Mouse (Mus musculus) liver, adult 2 months (tissue): ENCODE data around the gene Adgrl2.

ENCODE experiments used
- CTCF ChIP-seq: fragments of 200-500 bp; IDR thresholded peaks from 2 replicates; pipeline ENCODE4 v1.5.1; 2011; ENCODE audit warnings: low read depth, low read length, control low read depth
- POLR2A ChIP-seq: fragments of 200-500 bp; IDR thresholded peaks from 2 replicates; pipeline ENCODE4 v1.6.1; 2011; ENCODE audit warnings: low read length, control low read depth; ENCODE audit not compliant: insufficient read depth; ENCODE audit errors: extremely low read depth

DNA sequence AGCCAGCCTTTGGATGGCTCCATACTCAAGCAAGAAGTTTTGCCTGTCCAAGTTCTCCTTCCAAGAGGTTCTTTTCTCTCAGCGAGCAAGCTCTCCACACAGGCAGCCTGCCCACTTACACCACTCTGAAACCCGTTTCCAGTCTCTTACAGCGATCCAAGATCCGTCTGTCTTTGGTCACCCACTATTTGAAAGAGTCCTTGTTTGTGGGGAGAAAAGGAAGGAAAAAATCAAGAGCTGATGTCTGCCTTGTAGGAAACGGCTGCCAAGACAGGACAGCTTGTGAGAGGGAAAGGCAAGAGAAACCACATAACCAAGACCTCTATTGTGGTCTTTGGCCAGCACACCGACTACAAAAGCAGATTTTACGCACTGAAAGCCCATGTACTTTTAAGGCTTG lies 33.5 kb downstream of the Adgrl2 start:
- TF ChIP-seq CTCF = no peak
- no peak for TF ChIP-seq POLR2A
